Mouse (Mus musculus) midbrain, embryonic 16.5 days (tissue): ENCODE results near the gene Rap1gds1. TPM values are rescaled to one million over a fixed set of nuclear protein-coding genes. Genes with fewer than 3 reads are reported as not detected.

Experiments
- ATAC-seq: fragments of 200-750 bp; cut with Nextera tagmentation; 2 replicates; pipeline ENCODE4 v1.8.0; 2017; ENCODE audit warnings: moderate TSS enrichment
- H3K27ac ChIP-seq: fragments of 300-500 bp; sonication (generic); 2 replicates; pipeline ENCODE4 v1.5.1; 2014; ENCODE audit warnings: mild to moderate bottlenecking, low read length, mixed read lengths
- H3K27me3 ChIP-seq: fragments of 300-500 bp; sonication (generic); 2 replicates; pipeline ENCODE4 v1.6.1; 2014; ENCODE audit warnings: low read depth, low read length, mixed read lengths; ENCODE audit not compliant: control insufficient read depth, insufficient read depth
- H3K36me3 ChIP-seq: fragments of 300-500 bp; sonication (generic); 2 replicates; pipeline ENCODE4 v1.6.1; 2014; ENCODE audit warnings: mild to moderate bottlenecking, low read length, moderate library complexity, mixed read lengths; ENCODE audit not compliant: control insufficient read depth, insufficient read depth
- H3K4me1 ChIP-seq: fragments of 300-500 bp; sonication (generic); 2 replicates; pipeline ENCODE4 v1.6.1; 2014; ENCODE audit warnings: mild to moderate bottlenecking, low read length, mixed read lengths; ENCODE audit not compliant: control insufficient read depth, insufficient read depth
- H3K4me2 ChIP-seq: fragments of 300-500 bp; sonication (generic); 2 replicates; pipeline ENCODE4 v1.6.1; 2014; ENCODE audit warnings: mild to moderate bottlenecking, low read length, mixed read lengths
- H3K4me3 ChIP-seq: fragments of 300-500 bp; sonication (generic); 2 replicates; pipeline ENCODE4 v1.5.1; 2014; ENCODE audit warnings: low read depth, mild to moderate bottlenecking, low read length, moderate library complexity, mixed read lengths
- H3K9ac ChIP-seq: fragments of 300-500 bp; sonication (generic); 2 replicates; pipeline ENCODE4 v1.6.1; 2014; ENCODE audit warnings: low read depth, low read length, mixed read lengths
- H3K9me3 ChIP-seq: fragments of 300-500 bp; sonication (generic); replicated peaks from 2 replicates; pipeline ENCODE4 v1.6.1; 2014; ENCODE audit warnings: mild to moderate bottlenecking, low read length, mixed read lengths; ENCODE audit not compliant: control insufficient read depth, poor library complexity, severe bottlenecking
- WGBS: fragments of 180-500 bp; shearing (Covaris S2); extraction: QIAGEN DNeasy Blood & Tissue Kit; methylation state at CpG from one replicate; pipeline ENCODE4 v1.1.7; 2014; 5-methylcytosine and 5-hydroxymethylcytosine counted together
- polyA plus RNA-seq: library from polyadenylated mRNA; unstranded; fragments of >200 nt; fragmentation: Nextera tagmentation; extraction: Ambion mirVana; gene quantifications from 2 replicates; pipeline ENCODE4 v1.2.1, GENCODE M21; 2015

Gene Rap1gds1
- polyA plus RNA-seq, 1 experiment from 2014 or later: 82.9 TPM

- Histone ChIP-seq H3K27me3 (no peaks in the 10 kb centered on the region), H3K4me2 (no peak overlapping the region), H3K27ac (no peak overlapping the region), H3K4me3 (no peak overlapping the region), H3K4me1 (no peaks in the 10 kb centered on the region), H3K9ac (no peak overlapping the region), H3K36me3 (no peaks in the 10 kb centered on the region), H3K9me3 (no peaks in the 10 kb centered on the region)
- ATAC-seq: no peak
- 90% methylated on average over 8 of the region's 8 CpGs for WGBS
These were observed 162.5 kb downstream of the Rap1gds1 start for GRCm38 (mm10) chr3:138912504-138912903.

DNA sequence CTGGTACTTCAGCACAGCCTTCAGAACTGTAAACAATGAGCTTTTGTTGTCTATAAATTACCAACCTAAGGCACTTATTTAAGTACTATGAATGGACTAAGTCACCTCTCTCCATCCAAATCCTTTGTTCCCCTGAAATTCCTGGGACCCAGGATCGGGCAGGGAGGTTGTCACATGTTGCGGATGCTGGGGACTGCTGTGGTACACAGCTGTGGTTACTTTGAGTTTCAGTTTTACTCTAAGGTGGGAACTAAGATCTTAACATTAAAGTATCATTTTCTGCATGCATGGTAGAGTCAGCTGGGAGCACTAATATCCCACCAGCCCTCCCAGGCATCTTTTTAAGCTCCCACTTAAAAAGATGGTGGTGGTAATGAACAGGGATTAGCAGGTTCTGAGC is 165.7 kb downstream of the Rap1gds1 start:
- Histone ChIP-seq H3K9me3 (no peaks in the 10 kb centered on the region), H3K4me3 (no peak overlapping the region), H3K27ac (no peak overlapping the region), H3K36me3 (no peaks in the 10 kb centered on the region), H3K27me3 (no peaks in the 10 kb centered on the region), H3K9ac (no peak overlapping the region), H3K4me2 (no peak overlapping the region), H3K4me1 (no peaks in the 10 kb centered on the region)
- 72% methylated on average over 2 of the region's 2 CpGs for WGBS
- no peak for ATAC-seq

- H3K9ac ChIP-seq: no peak overlapping the region
- H3K4me2 ChIP-seq: no peak overlapping the region
- no peaks in the 10 kb centered on the region for H3K9me3 ChIP-seq
- H3K4me1 ChIP-seq: no peaks in the 10 kb centered on the region
- H3K36me3 ChIP-seq: no peaks in the 10 kb centered on the region
- 35% methylated on average over 17 of the region's 17 CpGs for WGBS
- ATAC-seq: peak; percentile 84
- H3K27ac ChIP-seq: peak overlapping the region; percentile 24; the same call in 1 of the 2 replicates
- H3K27me3 ChIP-seq: no peaks in the 10 kb centered on the region
- H3K4me3 ChIP-seq: no peak overlapping the region
These were observed 168.7 kb downstream of the Rap1gds1 start for GRCm38 (mm10) chr3:138906112-138906880.

- no peaks in the 10 kb centered on the region for H3K9me3 ChIP-seq
- no peaks in the 10 kb centered on the region for H3K36me3 ChIP-seq
- no peaks in the 10 kb centered on the region for H3K4me1 ChIP-seq
- H3K9ac ChIP-seq: no peak overlapping the region
- 41% methylated on average over 7 of the region's 7 CpGs for WGBS
- no peak overlapping the region for H3K4me2 ChIP-seq
- ATAC-seq: no peak
- peak overlapping the region; percentile 24; the same call in 1 of the 2 replicates for H3K27ac ChIP-seq
- no peaks in the 10 kb centered on the region for H3K27me3 ChIP-seq
- no peak overlapping the region for H3K4me3 ChIP-seq
These were observed 169.3 kb downstream of the Rap1gds1 start for GRCm38 (mm10) chr3:138905678-138906077.

- Histone ChIP-seq H3K4me3 (no peak overlapping the region), H3K9me3 (no peaks in the 10 kb centered on the region; the same call in 1 of the 2 replicates), H3K36me3 (peaks cover 19% of the 10 kb centered on the region), H3K27ac (no peak overlapping the region), H3K9ac (no peak overlapping the region), H3K4me2 (no peak overlapping the region), H3K4me1 (no peaks in the 10 kb centered on the region), H3K27me3 (no peaks in the 10 kb centered on the region)
- 94% methylated on average over 9 of the region's 9 CpGs for WGBS
- no peak for ATAC-seq
These were observed 174.3 kb downstream of the Rap1gds1 start for GRCm38 (mm10) chr3:138900571-138901141.

GRCm38 (mm10) chr3:138898055-138898454 is 176.9 kb downstream of the Rap1gds1 start:
- H3K27ac ChIP-seq: no peak overlapping the region
- peaks cover 8% of the 10 kb centered on the region for H3K4me1 ChIP-seq
- ATAC-seq: no peak
- no peak overlapping the region for H3K9ac ChIP-seq
- H3K4me2 ChIP-seq: no peak overlapping the region
- H3K9me3 ChIP-seq: no peaks in the 10 kb centered on the region; the same call in 1 of the 2 replicates
- WGBS: 97% methylated on average over 8 of the region's 8 CpGs
- H3K36me3 ChIP-seq: peaks cover 22% of the 10 kb centered on the region
- H3K27me3 ChIP-seq: no peaks in the 10 kb centered on the region
- H3K4me3 ChIP-seq: no peak overlapping the region

GRCm38 (mm10) chr3:138897500-138897899 is 177.5 kb downstream of the Rap1gds1 start:
- Histone ChIP-seq H3K27ac (no peak overlapping the region), H3K36me3 (peaks cover 22% of the 10 kb centered on the region)
- ATAC-seq: 0 out of 2 replicates have a peak, but pooled peaks have one; percentile 37

DNA sequence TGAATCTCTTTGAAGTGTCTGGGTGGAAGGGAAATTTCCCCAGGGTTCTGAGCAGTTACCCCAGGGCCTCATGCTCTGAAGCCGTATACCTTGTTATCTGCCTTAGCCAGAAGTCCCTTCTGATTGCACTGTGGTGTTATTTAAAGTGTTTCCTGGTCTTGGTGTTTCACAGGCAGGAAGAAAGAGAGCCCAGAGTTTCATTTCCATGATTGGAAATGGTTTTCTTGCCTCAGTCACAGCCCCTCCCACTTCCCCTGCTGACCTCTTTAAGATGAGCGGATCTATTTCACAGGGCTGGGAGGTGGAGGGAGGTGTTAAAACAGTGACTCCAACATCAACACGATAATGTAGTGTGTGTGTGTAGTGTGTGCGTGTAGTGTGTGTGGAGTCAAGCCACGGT is 181.5 kb downstream of the Rap1gds1 start:
- Histone ChIP-seq H3K4me3 (no peak overlapping the region), H3K27me3 (no peaks in the 10 kb centered on the region), H3K9me3 (no peaks in the 10 kb centered on the region), H3K36me3 (peaks cover 13% of the 10 kb centered on the region), H3K4me2 (no peak overlapping the region), H3K9ac (no peak overlapping the region), H3K27ac (peak overlapping the region; percentile 38; the same call in 1 of the 2 replicates), H3K4me1 (peaks cover 18% of the 10 kb centered on the region)
- 46% methylated on average over 5 of the region's 5 CpGs for WGBS
- ATAC-seq: peak; percentile 37; the same call in 1 of the 2 replicates

More at GRCm38 (mm10) chr3:138897500-138897899, 177.5 kb downstream of the Rap1gds1 start:
- WGBS: 85% methylated on average over 11 of the region's 11 CpGs
- H3K4me2 ChIP-seq: no peak overlapping the region
- no peak overlapping the region for H3K4me3 ChIP-seq
- H3K4me1 ChIP-seq: peaks cover 8% of the 10 kb centered on the region
- H3K9me3 ChIP-seq: no peaks in the 10 kb centered on the region; the same call in 1 of the 2 replicates
- H3K9ac ChIP-seq: no peak overlapping the region
- H3K27me3 ChIP-seq: no peaks in the 10 kb centered on the region

GRCm38 (mm10) chr3:138889769-138890295 is 185.2 kb downstream of the Rap1gds1 start:
- Histone ChIP-seq H3K27me3 (no peaks in the 10 kb centered on the region), H3K27ac (no peak overlapping the region), H3K4me3 (no peak overlapping the region), H3K9me3 (no peaks in the 10 kb centered on the region), H3K4me2 (no peak overlapping the region), H3K36me3 (no peaks in the 10 kb centered on the region), H3K4me1 (peaks cover 18% of the 10 kb centered on the region), H3K9ac (no peak overlapping the region)
- no peak for ATAC-seq
- 72% methylated on average over 10 of the region's 10 CpGs for WGBS
